Mouse (Mus musculus): Measurements from ENCODE around the gene Tac2.

GRCm38 (mm10) chr10:127676691-127677548, 47.4 kb upstream of the Tac2 start:
- TF ChIP-seq TAL1 (IDR thresholded peaks at IDR 0.05; ENCODE audit: low read length) (no peak), GATA1 (IDR thresholded peaks at IDR 0.05; ENCODE audit: low read length) (no peak)
